Mouse (Mus musculus): ENCODE measurements around the gene Nrsn2.

Gene Nrsn2

GRCm38 (mm10) chr2:152384191-152384590 lies 7.8 kb upstream of the Nrsn2 start:
- no peak for DNase-seq

GRCm38 (mm10) chr2:152375652-152376344 lies 640 bp downstream of the Nrsn2 start:
- no peak for DNase-seq

- no peak for DNase-seq
Measured at GRCm38 (mm10) chr2:152373547-152373946, 2.9 kb downstream of the Nrsn2 start.

- no peak for DNase-seq
Measured at GRCm38 (mm10) chr2:152372661-152373060, 3.8 kb downstream of the Nrsn2 start.

- DNase-seq = no peak
Measured at GRCm38 (mm10) chr2:152372104-152372503, 4.3 kb downstream of the Nrsn2 start.

GRCm38 (mm10) chr2:152368532-152369140 lies 7.8 kb downstream of the Nrsn2 start:
- peak; percentile 63 to 74 for DNase-seq

- DNase-seq = no peak
Measured at GRCm38 (mm10) chr2:152367917-152368316, 8.5 kb downstream of the Nrsn2 start.

GRCm38 (mm10) chr2:152363245-152364147 lies 12.9 kb downstream of the Nrsn2 start:
- DNase-seq = peak; percentile 80 to 87

- no peak for DNase-seq
Measured at GRCm38 (mm10) chr2:152361193-152361592, 15.2 kb downstream of the Nrsn2 start.

- peak; percentile 44 to 67 for DNase-seq
Measured at GRCm38 (mm10) chr2:152360271-152360775, 16.1 kb downstream of the Nrsn2 start.

- peak in 1 of 2 experiments; percentile 46 for DNase-seq
Measured at GRCm38 (mm10) chr2:152359616-152360015, 16.8 kb downstream of the Nrsn2 start.

- DNase-seq = peak in 1 of 2 experiments; percentile 32
Measured at GRCm38 (mm10) chr2:152358977-152359376, 17.5 kb downstream of the Nrsn2 start.

- no peak for DNase-seq
Measured at GRCm38 (mm10) chr2:152357254-152357653, 19.2 kb downstream of the Nrsn2 start.

- DNase-seq = peak; percentile 59 to 71
Measured at GRCm38 (mm10) chr2:152349842-152350540, 26.4 kb downstream of the Nrsn2 start.

- DNase-seq = no peak
Measured at GRCm38 (mm10) chr2:152349205-152349604, 27.2 kb downstream of the Nrsn2 start.

GRCm38 (mm10) chr2:152347722-152348121 lies 28.7 kb downstream of the Nrsn2 start:
- DNase-seq = no peak

GRCm38 (mm10) chr2:152346776-152347465 lies 29.5 kb downstream of the Nrsn2 start:
- DNase-seq = peak in 1 of 2 experiments; percentile 31

GRCm38 (mm10) chr2:152345393-152345792 lies 31.0 kb downstream of the Nrsn2 start:
- peak; percentile 27 to 34 for DNase-seq

GRCm38 (mm10) chr2:152344909-152345308 lies 31.5 kb downstream of the Nrsn2 start:
- DNase-seq = no peak

GRCm38 (mm10) chr2:152344361-152344760 lies 32.1 kb downstream of the Nrsn2 start:
- peak; percentile 29 to 43 for DNase-seq

GRCm38 (mm10) chr2:152343329-152344213 lies 32.9 kb downstream of the Nrsn2 start, which contains the start of gene Trib3:
Gene Trib3 (minus strand): TSS chr2:152344032.
- DNase-seq = peak; percentile 86 to 92
